Mouse (Mus musculus) lung, embryonic 14.5 days (tissue): ENCODE measurements around the gene Lmna. TPM values are rescaled to one million over a fixed set of nuclear protein-coding genes. Genes with fewer than 3 reads are reported as not detected.

ENCODE experiments used
- ATAC-seq: fragments of 200-750 bp; cut with Nextera tagmentation; 2 replicates; pipeline ENCODE4 v1.8.0; 2017; ENCODE audit warnings: mild to moderate bottlenecking, moderate TSS enrichment, moderate library complexity; ENCODE audit not compliant: insufficient read depth
- DNase-seq: peaks from one replicate; pipeline ENCODE4 v3.0.0-alpha.2; 2015
- H3K27ac ChIP-seq: fragments of 300-500 bp; sonication (generic); 2 replicates; pipeline ENCODE4 v1.5.1; 2014; ENCODE audit warnings: low read depth, mild to moderate bottlenecking, moderate library complexity
- H3K27me3 ChIP-seq: fragments of 300-500 bp; sonication (generic); 2 replicates; pipeline ENCODE4 v1.6.1; 2014; ENCODE audit warnings: low read length, control low read depth; ENCODE audit not compliant: insufficient read depth
- H3K36me3 ChIP-seq: fragments of 300-500 bp; sonication (generic); 2 replicates; pipeline ENCODE4 v1.6.1; 2014; ENCODE audit warnings: control low read depth; ENCODE audit not compliant: insufficient read depth
- H3K4me1 ChIP-seq: fragments of 300-500 bp; sonication (generic); 2 replicates; pipeline ENCODE4 v1.6.1; 2014; ENCODE audit warnings: antibody characterized with exemption, control low read depth; ENCODE audit not compliant: insufficient read depth
- H3K4me2 ChIP-seq: fragments of 300-500 bp; sonication (generic); 2 replicates; pipeline ENCODE4 v1.6.1; 2014; ENCODE audit warnings: mild to moderate bottlenecking
- H3K4me3 ChIP-seq: fragments of 300-500 bp; sonication (generic); 2 replicates; pipeline ENCODE4 v1.5.1; 2014; ENCODE audit warnings: low read depth, low read length
- H3K9ac ChIP-seq: fragments of 300-500 bp; sonication (generic); 2 replicates; pipeline ENCODE4 v1.6.1; 2014
- H3K9me3 ChIP-seq: fragments of 300-500 bp; sonication (generic); 2 replicates; pipeline ENCODE4 v1.6.1; 2016; ENCODE audit warnings: low read depth, low read length, control low read depth
- CTCF ChIP-seq: IDR thresholded peaks from 2 replicates; pipeline ENCODE4 v1.5.1; 2016; ENCODE audit warnings: antibody characterized with exemption, low read depth
- WGBS: fragments of 180-500 bp; shearing (Covaris S2); extraction: QIAGEN DNeasy Blood & Tissue Kit; methylation state at CpG from one replicate; pipeline ENCODE4 v1.1.7; 2014; 5-methylcytosine and 5-hydroxymethylcytosine counted together
- polyA plus RNA-seq: library from polyadenylated mRNA; unstranded; fragments of >200 nt; fragmentation: Nextera tagmentation; extraction: Ambion mirVana; gene quantifications from 2 replicates; pipeline ENCODE4 v1.2.1, GENCODE M21; 2014

Gene Lmna
- polyA plus RNA-seq, 1 experiment from 2014 or later = 70.0 TPM

GRCm38 (mm10) chr3:88452246-88452645 is 57.5 kb downstream of the Lmna start:
- DNase-seq (no peak), ATAC-seq (no peak)
- TF ChIP-seq CTCF = no peak
- no peak overlapping the region for H3K9ac ChIP-seq
- H3K27me3 ChIP-seq = no peaks in the 10 kb centered on the region
- H3K9me3 ChIP-seq = no peaks in the 10 kb centered on the region
- peaks cover 7% of the 10 kb centered on the region; the same call in 1 of the 2 replicates for H3K4me1 ChIP-seq
- no peak overlapping the region for H3K4me3 ChIP-seq
- no peak overlapping the region for H3K4me2 ChIP-seq
- 59% methylated on average over 5 of the region's 5 CpGs for WGBS
- H3K27ac ChIP-seq = no peak overlapping the region
- no peaks in the 10 kb centered on the region for H3K36me3 ChIP-seq

GRCm38 (mm10) chr3:88450379-88451131 is 59.2 kb downstream of the Lmna start:
- DNase-seq (no peak), ATAC-seq (no peak)
- H3K27ac ChIP-seq = no peak overlapping the region
- H3K9me3 ChIP-seq = no peaks in the 10 kb centered on the region
- H3K4me1 ChIP-seq = peaks cover 7% of the 10 kb centered on the region; the same call in 1 of the 2 replicates
- H3K4me3 ChIP-seq = no peak overlapping the region
- no peak for TF ChIP-seq CTCF
- no peak overlapping the region for H3K4me2 ChIP-seq
- H3K27me3 ChIP-seq = no peaks in the 10 kb centered on the region
- no peaks in the 10 kb centered on the region for H3K36me3 ChIP-seq
- WGBS = 60% methylated on average over 12 of the region's 12 CpGs
- H3K9ac ChIP-seq = no peak overlapping the region

GRCm38 (mm10) chr3:88449395-88450023 is 60.2 kb downstream of the Lmna start:
- H3K4me3 ChIP-seq = peak overlapping the region; percentile 32
- ATAC-seq (peak; percentile 78), DNase-seq (peak; percentile 73)
- H3K27me3 ChIP-seq = no peaks in the 10 kb centered on the region
- no peaks in the 10 kb centered on the region for H3K9me3 ChIP-seq
- peak overlapping the region; percentile 52 for H3K9ac ChIP-seq
- H3K4me1 ChIP-seq = peaks cover 7% of the 10 kb centered on the region; the same call in 1 of the 2 replicates
- WGBS = 7% methylated on average over 21 of the region's 21 CpGs
- no peak for TF ChIP-seq CTCF
- H3K27ac ChIP-seq = peak overlapping the region; percentile 18; the same call in 1 of the 2 replicates
- peak overlapping the region; percentile 62 for H3K4me2 ChIP-seq
- H3K36me3 ChIP-seq = no peaks in the 10 kb centered on the region

- Histone ChIP-seq H3K9ac (no peak overlapping the region; the same call in 1 of the 2 replicates), H3K36me3 (no peaks in the 10 kb centered on the region), H3K27ac (no peak overlapping the region), H3K4me3 (no peak overlapping the region), H3K9me3 (no peaks in the 10 kb centered on the region), H3K4me1 (peaks cover 7% of the 10 kb centered on the region; the same call in 1 of the 2 replicates), H3K4me2 (no peak overlapping the region), H3K27me3 (no peaks in the 10 kb centered on the region)
- ATAC-seq (no peak), DNase-seq (no peak)
- 83% methylated on average over 8 of the region's 8 CpGs for WGBS
- no peak for TF ChIP-seq CTCF
Measured at GRCm38 (mm10) chr3:88448443-88448842, 61.3 kb downstream of the Lmna start.

GRCm38 (mm10) chr3:88447676-88448183 is 62.0 kb downstream of the Lmna start:
- Histone ChIP-seq H3K4me3 (no peak overlapping the region), H3K36me3 (no peaks in the 10 kb centered on the region), H3K27ac (no peak overlapping the region), H3K9ac (no peak overlapping the region), H3K4me1 (peaks cover 7% of the 10 kb centered on the region; the same call in 1 of the 2 replicates), H3K27me3 (no peaks in the 10 kb centered on the region), H3K4me2 (no peak overlapping the region), H3K9me3 (no peaks in the 10 kb centered on the region)
- DNase-seq = no peak
- 47% methylated on average over 8 of the region's 8 CpGs for WGBS
- TF ChIP-seq CTCF = no peak
- no peak for ATAC-seq

- Histone ChIP-seq H3K4me3 (no peak overlapping the region), H3K4me2 (no peak overlapping the region), H3K27ac (no peak overlapping the region), H3K9me3 (no peaks in the 10 kb centered on the region), H3K9ac (no peak overlapping the region), H3K4me1 (peaks cover 7% of the 10 kb centered on the region; the same call in 1 of the 2 replicates), H3K27me3 (no peaks in the 10 kb centered on the region), H3K36me3 (no peaks in the 10 kb centered on the region)
- 56% methylated on average over 8 of the region's 8 CpGs for WGBS
- TF ChIP-seq CTCF = no peak
- ATAC-seq (no peak), DNase-seq (peak; percentile 62)
Measured at GRCm38 (mm10) chr3:88446471-88447123, 63.2 kb downstream of the Lmna start.
